ENCODE assay signal across 9 mouse cellular contexts in the genomic region with DNA sequence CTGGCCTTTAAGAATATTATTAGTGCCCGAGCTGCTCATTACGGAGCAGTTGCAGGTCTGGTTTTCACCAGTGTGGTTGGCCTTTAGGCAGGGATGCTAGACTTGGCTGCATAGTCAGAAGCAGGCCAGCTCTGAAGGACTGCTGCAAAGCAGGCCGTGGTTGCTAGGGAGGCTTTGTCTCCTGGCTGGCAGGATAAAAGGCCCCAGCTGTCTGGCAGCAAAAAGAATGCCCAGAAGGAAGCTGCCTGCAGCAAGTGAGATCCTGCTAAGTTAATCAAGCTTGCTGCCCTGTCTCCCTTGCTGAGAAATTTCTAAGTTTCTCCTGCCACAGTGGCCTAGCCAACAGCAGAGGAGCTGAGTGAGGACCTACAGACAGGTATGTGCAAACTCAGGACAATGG.
DNase-seq lines count a peak whose midpoint lies in the region; ATAC-seq and TF ChIP-seq lines count a peak whose summit lies in the region.
"Had no signal": no experiment of that assay in that cellular context is flagged by ENCODE, and none has a peak within 500 bp of the region (broad histone marks: within the 10 kb centered on the region; RNA-seq: fewer than 3 reads in every experiment).

No protein-coding gene starts in this region.

- no peak overlapping the region for H3K4me2 ChIP-seq in forebrain, embryonic 11.5 days (ENCODE audit: low read depth, low read length, severe bottlenecking)
- H3K4me2 ChIP-seq in hindbrain, embryonic 12.5 days (replicated peaks): no peak overlapping the region
- H3K4me2 ChIP-seq in limb, embryonic 12.5 days: no peak overlapping the region
- H3K4me2 ChIP-seq: stomach, embryonic 15.5 days had no signal

- TF ChIP-seq CTCF in kidney, adult 2 months (conservative IDR thresholded peaks at IDR 0.05; ENCODE audit: insufficient read depth, insufficient read length, low read depth, low read length): no peak

- no peaks in the 10 kb centered on the region for H3K9me3 ChIP-seq in forebrain, embryonic 11.5 days (ENCODE audit: control insufficient read depth, low read length)
- no peaks in the 10 kb centered on the region for H3K9me3 ChIP-seq in hindbrain, embryonic 12.5 days (replicated peaks)
- H3K9me3 ChIP-seq in limb, embryonic 12.5 days: no peaks in the 10 kb centered on the region
- H3K9me3 ChIP-seq: stomach, embryonic 15.5 days had no signal

- no peaks in the 10 kb centered on the region for H3K36me3 ChIP-seq in forebrain, embryonic 11.5 days (ENCODE audit: control insufficient read depth, insufficient read depth, low read length)
- no peaks in the 10 kb centered on the region for H3K36me3 ChIP-seq in hindbrain, embryonic 12.5 days
- no peaks in the 10 kb centered on the region for H3K36me3 ChIP-seq in limb, embryonic 12.5 days
- H3K36me3 ChIP-seq in kidney, adult 2 months (ENCODE audit: control insufficient read depth, insufficient read depth, low read length): no peaks in the 10 kb centered on the region
- H3K36me3 ChIP-seq: stomach, embryonic 15.5 days had no signal

- peaks cover 4% of the 10 kb centered on the region; the same call in 1 of the 2 replicates for H3K4me1 ChIP-seq in forebrain, embryonic 11.5 days (replicated peaks; ENCODE audit: control insufficient read depth, insufficient read depth, low read length)
- H3K4me1 ChIP-seq in hindbrain, embryonic 12.5 days: peaks cover 14% of the 10 kb centered on the region
- peaks cover 5% of the 10 kb centered on the region; the same call in 1 of the 2 replicates for H3K4me1 ChIP-seq in limb, embryonic 12.5 days (replicated peaks)
- no peaks in the 10 kb centered on the region for H3K4me1 ChIP-seq in kidney, adult 2 months (ENCODE audit: control insufficient read depth, insufficient read depth, low read length)
- H3K4me1 ChIP-seq: megakaryocyte, embryonic 14.5 days; stomach, embryonic 15.5 days had no signal

- H3K4me3 ChIP-seq in forebrain, embryonic 11.5 days (ENCODE audit: low read depth, low read length): no peak overlapping the region
- no peak overlapping the region for H3K4me3 ChIP-seq in hindbrain, embryonic 12.5 days
- H3K4me3 ChIP-seq in limb, embryonic 12.5 days (replicated peaks): no peak overlapping the region
- H3K4me3 ChIP-seq in kidney, adult 2 months (ENCODE audit: insufficient read depth, low read depth, low read length): no peak overlapping the region
- H3K4me3 ChIP-seq: megakaryocyte, embryonic 14.5 days; stomach, embryonic 15.5 days had no signal

- ATAC-seq in forebrain, embryonic 11.5 days (replicated peaks; ENCODE audit: low FRiP score): peak; percentile 90
- peak; percentile 91 for ATAC-seq in hindbrain, embryonic 12.5 days (ENCODE audit: low FRiP score)
- no peak for ATAC-seq in limb, embryonic 12.5 days (ENCODE audit: insufficient number of reproducible peaks, insufficient read depth, low FRiP score, low TSS enrichment, low read depth)

- TF ChIP-seq POLR2A in kidney, adult 2 months (IDR thresholded peaks at IDR 0.05; ENCODE audit: low read depth, low read length): no peak

- DNase-seq in forebrain, embryonic 11.5 days (ENCODE audit: low spot score): peak; percentile 85
- DNase-seq in right cerebral cortex, postnatal 14 days: peak; percentile 38
- no peak for DNase-seq in kidney, adult 2 months
- DNase-seq in thymus, postnatal 36 days: no peak
- no peak for DNase-seq in gastrocnemius, postnatal 4 days (ENCODE audit: low spot score in 2 of 2)

- H3K9ac ChIP-seq in forebrain, embryonic 11.5 days (ENCODE audit: low read length): peak overlapping the region; percentile 16; the same call in 1 of the 2 replicates
- H3K9ac ChIP-seq in hindbrain, embryonic 12.5 days: no peak overlapping the region
- no peak overlapping the region for H3K9ac ChIP-seq in limb, embryonic 12.5 days (replicated peaks)
- H3K9ac ChIP-seq: stomach, embryonic 15.5 days had no signal

- WGBS in forebrain, embryonic 11.5 days: 17% methylated on average over 3 of the region's 3 CpGs
- 16% methylated on average over 3 of the region's 3 CpGs for WGBS in hindbrain, embryonic 12.5 days
- WGBS in limb, embryonic 12.5 days: 33% methylated on average over 3 of the region's 3 CpGs
- 59% methylated on average over 3 of the region's 3 CpGs for WGBS in kidney, adult 2 months

- H3K27me3 ChIP-seq in forebrain, embryonic 11.5 days (ENCODE audit: control insufficient read depth, insufficient read depth, low read length): no peaks in the 10 kb centered on the region
- no peaks in the 10 kb centered on the region for H3K27me3 ChIP-seq in hindbrain, embryonic 12.5 days
- H3K27me3 ChIP-seq in limb, embryonic 12.5 days: no peaks in the 10 kb centered on the region
- no peaks in the 10 kb centered on the region for H3K27me3 ChIP-seq in kidney, adult 2 months (replicated peaks; ENCODE audit: control insufficient read depth, insufficient read depth, low read length)
- H3K27me3 ChIP-seq: megakaryocyte, embryonic 14.5 days; stomach, embryonic 15.5 days had no signal

- H3K27ac ChIP-seq in forebrain, embryonic 11.5 days (ENCODE audit: low read depth, low read length): peak overlapping the region; percentile 71
- H3K27ac ChIP-seq in hindbrain, embryonic 12.5 days: peak overlapping the region; percentile 73
- H3K27ac ChIP-seq in limb, embryonic 12.5 days: peak overlapping the region; percentile 56; the same call in 1 of the 2 replicates
- H3K27ac ChIP-seq in kidney, adult 2 months (ENCODE audit: insufficient read depth, low read depth, low read length): no peak overlapping the region
- H3K27ac ChIP-seq: stomach, embryonic 15.5 days had no signal

Comparison
In these comparisons a context has a peak if more than half of its experiments do, and no peak if none do; other contexts are left out.
1. DNase-seq: peak in forebrain, embryonic 11.5 days (single experiment) and right cerebral cortex, postnatal 14 days (single experiment); none in kidney, adult 2 months (single experiment), thymus, postnatal 36 days (0 of 2) and gastrocnemius, postnatal 4 days (0 of 2).